Mouse (Mus musculus) forebrain, embryonic 13.5 days (tissue): Measurements from ENCODE around the gene Kank1. TPM values are rescaled to one million over a fixed set of nuclear protein-coding genes. Genes with fewer than 3 reads are reported as not detected.

Experiments
- ATAC-seq: fragments of 200-750 bp; cut with Nextera tagmentation; 2 replicates; pipeline ENCODE4 v1.8.0; 2017
- H3K27ac ChIP-seq: fragments of 300-500 bp; sonication (generic); 2 replicates; pipeline ENCODE4 v1.5.1; 2015; ENCODE audit warnings: inconsistent platforms, mild to moderate bottlenecking, moderate library complexity
- H3K27me3 ChIP-seq: fragments of 300-500 bp; sonication (generic); 2 replicates; pipeline ENCODE4 v1.6.1; 2015; ENCODE audit warnings: mild to moderate bottlenecking, inconsistent platforms
- H3K36me3 ChIP-seq: fragments of 300-500 bp; sonication (generic); 2 replicates; pipeline ENCODE4 v1.6.1; 2015; ENCODE audit warnings: mild to moderate bottlenecking, inconsistent platforms; ENCODE audit not compliant: poor library complexity, severe bottlenecking
- H3K4me1 ChIP-seq: fragments of 300-500 bp; sonication (generic); 2 replicates; pipeline ENCODE4 v1.6.1; 2015; ENCODE audit warnings: inconsistent platforms
- H3K4me2 ChIP-seq: fragments of 300-500 bp; sonication (generic); 2 replicates; pipeline ENCODE4 v1.6.1; 2015; ENCODE audit warnings: inconsistent platforms, mild to moderate bottlenecking, moderate library complexity
- H3K4me3 ChIP-seq: fragments of 300-500 bp; sonication (generic); 2 replicates; pipeline ENCODE4 v1.5.1; 2015; ENCODE audit warnings: mild to moderate bottlenecking, inconsistent platforms
- H3K9ac ChIP-seq: fragments of 300-500 bp; sonication (generic); 2 replicates; pipeline ENCODE4 v1.6.1; 2015; ENCODE audit warnings: mild to moderate bottlenecking, inconsistent platforms
- H3K9me3 ChIP-seq: fragments of 300-500 bp; sonication (generic); replicated peaks from 2 replicates; pipeline ENCODE4 v1.6.1; 2016; ENCODE audit warnings: inconsistent platforms
- WGBS: fragments of 180-500 bp; shearing (Covaris S2); methylation state at CpG from one replicate; pipeline ENCODE4 v1.1.7; 2015; 5-methylcytosine and 5-hydroxymethylcytosine counted together
- polyA plus RNA-seq: library from polyadenylated mRNA; unstranded; fragments of >200 nt; fragmentation: Nextera tagmentation; extraction: Ambion mirVana; gene quantifications from 2 replicates; pipeline ENCODE4 v1.2.1, GENCODE M21; 2015

The Kank1 gene
- polyA plus RNA-seq = 2.7 and 3.1 TPM in 2 replicates

DNA sequence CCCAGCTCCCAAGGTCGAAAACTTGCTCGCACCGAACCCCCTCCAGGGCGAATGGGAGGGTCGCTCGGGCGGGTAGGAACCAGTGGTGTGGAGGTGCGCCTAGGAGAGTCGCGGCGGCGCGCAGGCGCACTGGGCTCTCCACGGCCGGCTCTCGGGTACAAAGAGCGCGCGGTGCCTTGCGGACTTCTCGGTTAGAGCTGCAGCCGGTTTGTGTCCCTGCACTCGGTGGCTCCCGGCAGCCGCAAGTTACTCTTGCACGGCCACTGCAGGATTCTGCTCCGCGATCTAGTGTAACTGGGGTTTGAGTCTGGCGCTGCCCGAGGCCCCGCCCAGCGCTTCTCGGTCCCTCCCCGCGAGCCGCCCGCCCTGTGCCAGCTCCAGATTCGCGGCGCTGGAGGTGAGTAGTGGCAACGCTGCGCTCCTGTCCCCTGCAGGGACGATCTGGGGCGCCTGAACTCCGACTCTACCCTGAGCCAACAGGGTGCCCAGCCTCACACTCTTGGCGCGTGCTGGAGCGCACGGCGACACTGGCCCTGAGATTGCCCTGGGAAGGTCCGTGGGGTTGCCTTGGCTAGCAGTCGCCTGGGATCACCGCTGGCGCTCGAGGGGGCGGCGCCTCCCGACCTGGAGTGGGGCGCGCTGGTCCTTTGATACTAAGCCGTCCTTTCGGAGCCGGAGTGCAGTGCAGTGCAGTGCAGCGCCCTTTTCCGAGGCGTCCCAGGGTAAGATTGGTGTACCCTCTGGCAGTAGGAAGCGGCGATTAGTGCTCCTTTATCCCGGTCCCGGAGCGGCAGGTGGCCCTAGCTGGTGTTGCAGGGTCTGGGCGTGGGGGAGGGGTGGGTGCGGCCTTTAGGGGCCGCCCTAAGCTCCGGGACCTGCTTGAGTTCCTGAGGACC, at the start of gene Kank1:
Gene Kank1 (plus strand): TSS at position 380 of the 896 bp plus-strand sequence.
- peak; percentile 92 for ATAC-seq
- H3K9ac ChIP-seq = peak within 1 kb of the TSS; percentile 64
- H3K36me3 ChIP-seq = no peaks in the 10 kb centered on the region
- no peaks in the 10 kb centered on the region for H3K9me3 ChIP-seq
- H3K4me2 ChIP-seq = peak within 1 kb of the TSS; percentile 97
- peaks cover 24% of the 10 kb centered on the region for H3K27me3 ChIP-seq
- peaks cover 12% of the 10 kb centered on the region for H3K4me1 ChIP-seq
- under 1% methylated on average over 76 of the region's 76 CpGs for WGBS
- peak within 1 kb of the TSS; percentile 56 for H3K4me3 ChIP-seq
- H3K27ac ChIP-seq = peak within 1 kb of the TSS; percentile 42

DNA sequence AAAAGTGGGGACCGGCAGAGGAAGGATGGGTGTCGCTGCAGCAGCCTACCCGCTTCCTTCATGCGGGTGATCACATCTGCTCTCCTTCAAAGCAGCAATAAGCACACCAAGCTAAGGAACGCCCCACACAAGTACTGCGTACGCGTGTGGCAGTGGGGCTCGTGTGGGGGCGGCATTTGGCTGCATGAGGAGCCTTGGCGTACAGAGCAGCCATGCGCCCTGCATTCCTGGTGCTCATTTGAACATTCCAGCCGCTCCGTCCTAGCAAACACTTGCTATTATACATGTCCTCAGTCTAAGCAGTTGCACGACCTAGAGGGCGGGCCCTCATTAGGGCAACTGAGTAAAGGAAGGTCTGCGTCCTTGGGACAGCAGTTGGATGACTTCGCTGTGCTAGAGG, 49.1 kb upstream of the Kank1 start:
- no peak overlapping the region for H3K27ac ChIP-seq
- 73% methylated on average over 18 of the region's 18 CpGs for WGBS
- no peak overlapping the region for H3K9ac ChIP-seq
- no peaks in the 10 kb centered on the region for H3K9me3 ChIP-seq
- no peak for ATAC-seq
- no peaks in the 10 kb centered on the region for H3K27me3 ChIP-seq
- no peaks in the 10 kb centered on the region for H3K36me3 ChIP-seq
- H3K4me1 ChIP-seq = no peaks in the 10 kb centered on the region
- H3K4me2 ChIP-seq = no peak overlapping the region
- H3K4me3 ChIP-seq = no peak overlapping the region

DNA sequence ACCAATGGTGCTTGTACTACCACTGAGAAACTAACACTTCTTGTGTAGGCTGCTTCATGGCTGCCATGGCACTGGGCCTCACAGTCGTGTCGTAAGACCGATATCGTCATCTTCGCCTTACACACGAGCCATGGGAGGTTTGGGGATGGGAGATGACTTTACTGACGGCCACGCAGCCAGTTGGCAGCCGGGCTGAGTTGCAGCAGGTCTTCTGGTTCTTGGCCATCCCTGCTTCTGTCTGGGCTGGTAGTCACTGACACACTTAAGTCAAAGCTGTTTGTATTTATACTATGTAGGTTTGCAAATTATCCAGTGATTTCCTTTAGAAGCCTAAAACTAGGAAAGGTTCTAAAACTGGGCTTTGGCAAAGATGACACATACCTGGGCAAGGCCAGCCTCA, 43.0 kb upstream of the Kank1 start:
- ATAC-seq = no peak
- Histone ChIP-seq H3K27me3 (no peaks in the 10 kb centered on the region), H3K4me2 (no peak overlapping the region), H3K4me1 (no peaks in the 10 kb centered on the region), H3K36me3 (no peaks in the 10 kb centered on the region), H3K9ac (no peak overlapping the region), H3K4me3 (no peak overlapping the region), H3K27ac (no peak overlapping the region), H3K9me3 (no peaks in the 10 kb centered on the region)
- WGBS = 96% methylated on average over 9 of the region's 9 CpGs

DNA sequence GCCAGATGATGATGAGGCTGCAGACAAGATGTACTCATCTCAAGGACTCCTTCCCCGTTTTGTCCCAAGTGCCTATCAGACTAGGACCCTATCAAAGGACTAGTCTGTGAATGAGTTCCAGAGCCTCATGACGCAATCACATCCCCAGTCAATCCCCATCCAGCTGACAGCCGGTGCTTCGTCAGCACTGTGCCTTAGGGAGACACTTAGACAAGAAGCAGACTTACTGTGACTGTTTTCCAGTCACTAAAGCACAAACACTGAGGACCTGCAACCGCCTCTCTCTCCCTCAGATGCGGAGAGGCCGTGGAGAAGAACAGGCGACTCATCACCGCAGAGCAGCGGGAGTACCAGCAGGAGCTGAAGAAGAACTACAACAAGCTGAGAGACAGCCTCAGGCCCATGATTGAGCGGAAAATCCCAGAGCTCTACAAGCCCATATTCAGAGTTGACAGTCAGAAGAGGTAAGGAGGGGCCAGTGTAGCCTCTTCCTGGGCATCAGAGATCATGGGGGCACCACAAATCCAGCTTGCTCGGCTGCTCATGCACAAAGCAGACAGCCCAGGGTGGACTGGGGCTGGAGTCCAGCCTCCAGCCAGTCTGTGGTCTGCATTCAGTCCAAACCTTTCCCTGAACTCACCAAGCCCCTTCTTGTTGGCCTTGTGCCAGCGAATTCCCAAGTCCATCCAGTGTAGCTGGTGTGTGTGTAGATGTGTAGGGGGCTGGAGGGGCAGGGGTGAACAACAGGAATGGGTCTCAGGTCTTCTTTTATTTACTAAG, 36.5 kb upstream of the Kank1 start:
- ATAC-seq = no peak
- Histone ChIP-seq H3K9ac (no peak overlapping the region), H3K36me3 (no peaks in the 10 kb centered on the region), H3K4me1 (0 out of 2 replicates have a peak, but pooled peaks cover 5% of the 10 kb centered on the region), H3K9me3 (no peaks in the 10 kb centered on the region), H3K27me3 (no peaks in the 10 kb centered on the region), H3K27ac (no peak overlapping the region), H3K4me3 (no peak overlapping the region), H3K4me2 (no peak overlapping the region)
- WGBS = 75% methylated on average over 13 of the region's 13 CpGs

DNA sequence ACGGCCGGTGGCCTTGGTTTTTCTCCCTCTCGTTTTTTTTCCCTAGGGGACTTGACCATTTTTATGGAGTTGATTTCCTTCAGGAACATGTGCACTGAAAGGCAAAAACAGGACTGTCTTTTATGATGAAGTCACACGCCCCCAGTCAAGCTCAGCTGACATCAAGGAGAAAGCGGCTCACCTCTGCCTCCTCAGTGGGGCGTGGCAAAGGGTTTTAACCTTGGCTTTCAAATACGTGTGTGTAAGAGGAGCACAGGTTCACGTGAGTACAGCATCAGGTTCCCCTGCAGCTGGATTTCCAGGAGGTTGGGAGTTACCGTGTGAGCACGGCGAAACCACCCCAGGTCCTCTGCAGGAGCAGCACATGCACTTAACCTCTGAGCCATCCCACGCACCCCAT, 33.7 kb upstream of the Kank1 start:
- Histone ChIP-seq H3K27ac (no peak overlapping the region), H3K4me1 (peaks cover 14% of the 10 kb centered on the region), H3K36me3 (no peaks in the 10 kb centered on the region), H3K9ac (no peak overlapping the region), H3K27me3 (0 out of 2 replicates have a peak, but pooled peaks cover 6% of the 10 kb centered on the region), H3K9me3 (no peaks in the 10 kb centered on the region), H3K4me2 (no peak overlapping the region), H3K4me3 (no peak overlapping the region)
- ATAC-seq = no peak
- 89% methylated on average over 12 of the region's 12 CpGs for WGBS

DNA sequence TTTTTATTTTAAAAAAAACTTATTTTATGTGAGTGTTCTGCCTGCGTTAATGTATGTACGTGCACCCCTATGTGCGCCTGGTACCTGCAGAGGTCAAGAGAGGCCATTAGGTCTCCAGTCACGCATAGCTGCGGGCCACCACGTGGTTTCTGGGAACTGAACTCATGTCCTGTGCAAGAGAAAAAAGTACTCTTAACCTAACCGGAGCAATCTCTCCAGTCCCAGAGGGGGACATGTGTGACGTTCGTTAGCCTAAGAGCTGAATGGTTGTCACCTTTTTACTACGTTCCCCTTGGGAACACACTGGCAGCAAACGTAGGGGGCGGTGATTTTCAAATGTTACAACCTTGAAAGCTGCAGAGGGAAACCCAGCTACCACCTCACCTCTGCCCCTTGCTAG, 29.8 kb upstream of the Kank1 start:
- Histone ChIP-seq H3K9me3 (no peaks in the 10 kb centered on the region), H3K4me1 (peaks cover 14% of the 10 kb centered on the region), H3K9ac (no peak overlapping the region), H3K36me3 (no peaks in the 10 kb centered on the region), H3K27me3 (peaks cover 15% of the 10 kb centered on the region; the same call in 1 of the 2 replicates), H3K4me3 (no peak overlapping the region), H3K27ac (no peak overlapping the region), H3K4me2 (no peak overlapping the region)
- ATAC-seq = no peak
- WGBS = 67% methylated on average over 12 of the region's 12 CpGs

DNA sequence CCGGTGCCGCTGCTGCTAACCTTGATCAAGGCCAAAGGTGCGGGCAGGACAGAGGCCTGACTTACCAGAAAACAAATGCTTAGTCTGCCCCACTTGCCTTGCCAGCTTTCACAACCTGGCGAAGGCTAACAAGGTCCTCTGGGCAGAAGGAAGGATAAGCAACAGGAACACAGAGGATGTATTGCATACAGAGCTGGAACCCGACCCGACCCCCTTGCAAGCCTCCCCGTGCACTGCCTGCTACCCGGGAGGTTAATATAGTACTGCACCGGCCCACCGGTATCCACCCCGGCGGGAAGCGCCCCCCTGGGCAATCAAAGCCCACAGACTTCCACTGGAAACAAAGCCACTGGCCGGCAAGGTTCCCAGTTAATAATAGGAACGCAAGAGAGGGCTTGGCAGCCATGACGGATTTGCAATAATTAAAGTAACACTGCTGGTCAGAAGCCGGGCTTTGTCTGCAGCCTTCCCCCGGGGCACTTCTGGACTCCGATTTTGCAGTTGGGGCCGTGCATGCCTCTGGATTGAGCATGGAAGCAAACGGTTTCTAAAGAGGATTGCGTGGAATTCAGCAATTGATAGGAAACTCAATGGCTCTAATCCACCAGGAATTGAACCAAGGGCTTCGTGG, 28.9 kb upstream of the Kank1 start:
- Histone ChIP-seq H3K27ac (no peak overlapping the region), H3K9ac (peak overlapping the region; percentile 46), H3K36me3 (no peaks in the 10 kb centered on the region), H3K27me3 (peaks cover 15% of the 10 kb centered on the region; the same call in 1 of the 2 replicates), H3K4me2 (peak overlapping the region; percentile 55), H3K9me3 (no peaks in the 10 kb centered on the region; the same call in 1 of the 2 replicates), H3K4me3 (peak overlapping the region; percentile 21), H3K4me1 (peaks cover 14% of the 10 kb centered on the region)
- 6% methylated on average over 23 of the region's 23 CpGs for WGBS
- ATAC-seq = peak; percentile 38; the same call in 1 of the 2 replicates

DNA sequence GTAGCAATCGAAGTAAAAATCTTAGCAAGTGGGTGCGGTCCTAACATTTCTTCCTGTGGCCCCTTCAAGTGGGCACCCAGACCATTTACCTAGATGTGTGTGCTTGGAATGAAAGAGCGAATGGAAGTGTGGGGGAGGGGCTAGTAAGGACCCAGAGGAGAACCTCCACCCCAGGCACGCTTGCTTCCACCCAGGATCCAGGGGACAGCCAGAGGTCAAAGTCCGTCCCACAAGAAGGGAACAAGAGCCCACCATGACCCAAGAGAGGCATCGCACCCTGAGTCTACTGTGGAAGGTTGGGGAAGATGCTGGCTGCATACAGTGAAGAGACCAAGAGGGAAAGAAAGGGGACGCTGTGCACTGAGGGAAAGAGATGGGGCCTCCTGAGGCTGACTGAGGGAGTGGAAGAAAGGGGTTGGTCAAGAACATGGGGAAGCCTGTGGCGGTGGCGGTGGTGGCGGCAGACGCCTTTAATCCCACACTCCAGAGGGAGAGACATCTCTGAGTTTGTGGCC, 28.1 kb upstream of the Kank1 start:
- Histone ChIP-seq H3K9me3 (peaks cover 8% of the 10 kb centered on the region; the same call in 1 of the 2 replicates), H3K4me2 (peak overlapping the region; percentile 55)
- WGBS = 57% methylated on average over 11 of the region's 11 CpGs

DNA sequence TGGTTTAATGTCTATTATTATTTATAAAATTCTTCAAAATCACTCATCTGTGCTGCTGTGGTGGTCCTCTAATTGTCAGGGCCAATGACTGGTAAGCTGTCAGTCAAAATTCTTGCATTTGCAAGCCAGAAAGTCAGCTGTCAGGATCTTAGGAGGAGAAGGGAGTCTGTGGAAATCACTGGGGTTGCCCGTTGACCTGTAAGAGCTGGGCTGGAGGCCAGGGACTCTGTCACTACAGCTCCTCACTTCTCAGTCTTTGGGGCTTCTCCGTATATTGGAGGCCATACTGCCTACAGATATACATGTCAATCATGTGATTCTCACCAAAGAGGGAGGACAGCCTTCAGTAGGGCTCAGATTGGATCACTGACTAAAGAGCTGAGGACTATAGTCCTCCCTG, 16.2 kb upstream of the Kank1 start:
- no peaks in the 10 kb centered on the region for H3K36me3 ChIP-seq
- WGBS = 77% methylated on average over 2 of the region's 2 CpGs
- H3K4me3 ChIP-seq = no peak overlapping the region
- no peaks in the 10 kb centered on the region for H3K4me1 ChIP-seq
- H3K4me2 ChIP-seq = no peak overlapping the region
- no peak overlapping the region for H3K27ac ChIP-seq
- no peaks in the 10 kb centered on the region for H3K27me3 ChIP-seq
- ATAC-seq = no peak
- no peaks in the 10 kb centered on the region for H3K9me3 ChIP-seq
- H3K9ac ChIP-seq = no peak overlapping the region

More for the DNA sequence above, 28.1 kb upstream of the Kank1 start:
- Histone ChIP-seq H3K27me3 (peaks cover 15% of the 10 kb centered on the region; the same call in 1 of the 2 replicates), H3K36me3 (no peaks in the 10 kb centered on the region), H3K27ac (no peak overlapping the region), H3K4me1 (peaks cover 14% of the 10 kb centered on the region), H3K9ac (no peak overlapping the region), H3K4me3 (no peak overlapping the region)
- ATAC-seq = no peak

DNA sequence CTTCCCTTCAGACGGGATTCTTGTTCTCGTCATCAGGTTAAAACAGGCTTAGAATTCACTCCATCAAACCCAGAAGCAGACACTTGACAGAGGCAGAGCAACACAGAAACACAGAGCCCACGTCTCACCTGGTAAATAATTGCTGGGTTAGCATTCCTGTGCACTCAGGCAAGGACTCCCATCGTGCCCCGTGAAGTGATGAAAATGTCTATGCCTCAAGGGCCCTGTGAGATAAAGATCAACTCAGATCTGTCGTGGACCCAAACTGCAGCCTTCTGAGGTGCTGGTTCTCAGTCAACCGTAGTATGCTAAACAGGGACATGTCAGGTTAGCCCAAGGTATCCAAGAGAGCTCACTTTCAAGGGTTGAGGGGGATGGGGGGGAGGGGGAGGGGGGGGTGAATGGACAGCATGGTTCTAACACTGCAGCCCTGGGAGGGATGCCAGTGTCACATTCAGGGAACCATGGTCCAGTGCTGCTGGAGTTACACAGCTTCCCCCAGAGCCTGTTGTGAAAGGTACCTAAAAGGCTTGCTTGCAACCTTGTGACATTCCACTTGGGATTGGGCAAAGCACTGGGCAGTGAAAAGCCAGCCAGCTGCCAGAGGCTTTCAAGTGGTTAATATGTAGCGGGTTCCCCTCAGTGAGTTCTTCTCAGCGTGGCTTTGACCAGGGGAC, 14.7 kb upstream of the Kank1 start:
- Histone ChIP-seq H3K4me1 (no peaks in the 10 kb centered on the region), H3K4me2 (no peak overlapping the region), H3K36me3 (no peaks in the 10 kb centered on the region), H3K27ac (no peak overlapping the region), H3K4me3 (no peak overlapping the region), H3K9me3 (no peaks in the 10 kb centered on the region), H3K9ac (no peak overlapping the region), H3K27me3 (no peaks in the 10 kb centered on the region)
- ATAC-seq = no peak
- WGBS = 74% methylated on average over 9 of the region's 9 CpGs
